ENCODE assay signal across 8 mouse cellular contexts in the genomic region with DNA sequence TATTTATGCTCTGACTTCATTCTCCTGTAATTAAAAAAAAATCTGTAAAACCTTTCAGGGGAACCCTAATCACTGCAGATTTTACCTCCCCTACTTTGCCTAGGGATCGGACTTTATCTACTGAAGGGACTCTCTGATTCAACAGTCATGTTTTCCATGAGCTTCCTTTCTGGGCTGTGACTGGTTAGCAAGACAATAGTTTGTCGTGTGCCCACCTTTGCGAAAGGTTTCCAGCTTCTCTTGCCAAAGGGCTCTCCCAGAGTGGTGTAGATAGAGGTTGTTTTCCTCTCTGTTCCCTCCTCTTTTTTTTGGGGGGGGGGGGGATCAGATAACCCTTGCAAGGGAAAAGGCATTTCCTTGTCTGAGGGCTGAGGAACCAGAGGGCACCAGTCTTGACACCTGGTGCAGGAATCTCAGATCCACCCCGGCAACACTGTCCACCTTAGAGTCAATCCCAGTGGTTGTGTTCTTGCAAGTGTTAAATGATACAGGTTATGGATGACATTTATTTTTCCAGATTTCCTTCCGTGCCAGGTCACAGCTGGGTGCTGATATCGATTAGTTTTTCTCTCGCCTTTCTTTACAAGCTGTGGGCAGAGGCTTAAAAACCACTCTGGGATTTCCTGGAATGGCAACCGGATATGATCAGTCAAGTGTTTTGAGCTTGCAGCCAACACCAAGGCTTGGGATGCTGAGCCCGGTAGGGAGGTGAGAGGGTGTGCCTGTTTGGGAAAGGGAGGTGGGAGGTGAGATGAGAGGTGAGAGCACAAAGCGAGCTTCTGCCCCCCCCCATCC. TPM values are rescaled to one million over a fixed set of nuclear protein-coding genes. Genes with fewer than 3 reads are reported as not detected.
DNase-seq lines count a peak whose midpoint lies in the region; ATAC-seq lines count a peak whose summit lies in the region.

No protein-coding gene starts in this region.

- H3K9me3 ChIP-seq in hindbrain, embryonic 14.5 days (ENCODE audit: control insufficient read depth, low read length): no peaks in the 10 kb centered on the region
- no peaks in the 10 kb centered on the region for H3K9me3 ChIP-seq in midbrain, embryonic 11.5 days (ENCODE audit: control insufficient read depth, low read length)

- peak; percentile 38 for DNase-seq in cerebellum, adult 11 months
- no peak for DNase-seq in cerebellum, postnatal 4 days (ENCODE audit: low spot score in 2 of 2)
- peak; percentile 47 to 51 for DNase-seq in cerebellum, postnatal 10 days
- peak; percentile 52 for DNase-seq in hindbrain, embryonic 14.5 days (ENCODE audit: low spot score)
- DNase-seq in midbrain, embryonic 11.5 days (ENCODE audit: low spot score, missing footprints): no peak
- DNase-seq in thymus, postnatal 36 days: no peak
- DNase-seq in layer of hippocampus, adult 9-11 months: no peak
- no peak for DNase-seq in gastrocnemius, adult 8-10 months (ENCODE audit: low spot score in 2 of 2)

- peak overlapping the region; percentile 73 for H3K4me2 ChIP-seq in hindbrain, embryonic 14.5 days (replicated peaks)
- H3K4me2 ChIP-seq in midbrain, embryonic 11.5 days: peak overlapping the region; percentile 89

- no peak for ATAC-seq in hindbrain, embryonic 14.5 days (ENCODE audit: low FRiP score)
- ATAC-seq in midbrain, embryonic 11.5 days (ENCODE audit: low FRiP score): no peak

- peaks cover 28% of the 10 kb centered on the region for H3K4me1 ChIP-seq in hindbrain, embryonic 14.5 days (replicated peaks; ENCODE audit: control insufficient read depth, insufficient read depth, low read length)
- H3K4me1 ChIP-seq in midbrain, embryonic 11.5 days (ENCODE audit: control insufficient read depth, insufficient read depth, low read length): peaks cover 14% of the 10 kb centered on the region

- peak overlapping the region; percentile 88 for H3K9ac ChIP-seq in hindbrain, embryonic 14.5 days
- H3K9ac ChIP-seq in midbrain, embryonic 11.5 days (ENCODE audit: low read length): peak overlapping the region; percentile 90; the same call in 1 of the 2 replicates

- WGBS in hindbrain, embryonic 14.5 days: 11% methylated on average over 10 of the region's 10 CpGs
- WGBS in midbrain, embryonic 11.5 days: 17% methylated on average over 10 of the region's 10 CpGs

- peak overlapping the region; percentile 95 for H3K27ac ChIP-seq in hindbrain, embryonic 14.5 days
- H3K27ac ChIP-seq in midbrain, embryonic 11.5 days (ENCODE audit: low read depth, low read length): no peak overlapping the region

- no peaks in the 10 kb centered on the region for H3K36me3 ChIP-seq in hindbrain, embryonic 14.5 days (replicated peaks; ENCODE audit: control insufficient read depth, insufficient read depth)
- H3K36me3 ChIP-seq in midbrain, embryonic 11.5 days (ENCODE audit: control insufficient read depth, insufficient read depth, low read length): no peaks in the 10 kb centered on the region

- peak overlapping the region; percentile 91 for H3K4me3 ChIP-seq in hindbrain, embryonic 14.5 days (replicated peaks; ENCODE audit: low read length)
- H3K4me3 ChIP-seq in midbrain, embryonic 11.5 days (ENCODE audit: low read depth, low read length): peak overlapping the region; percentile 63

- H3K27me3 ChIP-seq in hindbrain, embryonic 14.5 days (ENCODE audit: control insufficient read depth, insufficient read depth, low read length): no peaks in the 10 kb centered on the region
- no peaks in the 10 kb centered on the region for H3K27me3 ChIP-seq in midbrain, embryonic 11.5 days (ENCODE audit: control insufficient read depth, insufficient read depth, low read length)

RNA-seq across cellular contexts. Expression of a gene that starts 2.0 kb away (rescaled TPM):
- polyA plus RNA-seq in hindbrain, embryonic 14.5 days (2014; fragmentation: Nextera tagmentation; extraction: Ambion mirVana): 28.1 and 34.1 TPM in 2 replicates
- 10.2 and 12.6 TPM in 2 replicates for polyA plus RNA-seq in midbrain, embryonic 11.5 days (2014; fragmentation: Nextera tagmentation; extraction: Ambion mirVana)
- total RNA-seq in gastrocnemius, adult 8-10 months (2022): 10 to 100 TPM in 2 of 4 experiments, 1 to 10 TPM in 2; 7.9 to 11.6 (median 9.4) TPM

RNA-seq across cellular contexts. Expression of a gene that starts 2.1 kb away (rescaled TPM):
- 31.8 and 37.4 TPM in 2 replicates for polyA plus RNA-seq in hindbrain, embryonic 14.5 days (2014; fragmentation: Nextera tagmentation; extraction: Ambion mirVana)
- polyA plus RNA-seq in midbrain, embryonic 11.5 days (2014; fragmentation: Nextera tagmentation; extraction: Ambion mirVana): 40.0 and 43.7 TPM in 2 replicates
- 1 to 10 TPM; 7.0 to 8.7 (median 8.0) TPM for total RNA-seq in gastrocnemius, adult 8-10 months (2022)

Comparison
In these comparisons a context has a peak if more than half of its experiments do, and no peak if none do; other contexts are left out.
1. DNase-seq: peak in cerebellum, adult 11 months (single experiment), cerebellum, postnatal 10 days (2 of 2) and hindbrain, embryonic 14.5 days (single experiment); none in cerebellum, postnatal 4 days (0 of 2), midbrain, embryonic 11.5 days (single experiment), thymus, postnatal 36 days (0 of 2), layer of hippocampus, adult 9-11 months (single experiment) and gastrocnemius, adult 8-10 months (0 of 2).